Mouse (Mus musculus): ENCODE results near the gene Bms1.

GRCm38 (mm10) chr6:118406421-118406820 is 12.9 kb downstream of the Bms1 start:
- TF ChIP-seq CTCF (IDR thresholded peaks at IDR 0.05; ENCODE audit: extremely low read depth, insufficient read depth, insufficient read length, insufficient replicate concordance) (no peak), POLR2A (IDR thresholded peaks at IDR 0.05; ENCODE audit: low read depth, low read length) (no peak)

Measured in spleen, adult 2 months (tissue).